Mouse (Mus musculus) inflammation-experienced regulatory T-cells, adult 6 months (primary cell): ENCODE results near the gene Dpm1. TPM values are rescaled to one million over a fixed set of nuclear protein-coding genes. Genes with fewer than 3 reads are reported as not detected.

Experiments
- ATAC-seq: one replicate; pipeline ENCODE4 v1.8.0; 2017
- polyA plus RNA-seq, 3 experiments: library from polyadenylated mRNA; unstranded; fragments of 100-300 nt; shearing (Covaris generic); gene quantifications; one replicate each; pipeline ENCODE4 v1.2.1; 2017

Gene Dpm1
- polyA plus RNA-seq, result 100 to 1,000 TPM in 2 of 3 experiments, 10 to 100 TPM in 1; 81.9 to 112 (median 110) TPM

DNA sequence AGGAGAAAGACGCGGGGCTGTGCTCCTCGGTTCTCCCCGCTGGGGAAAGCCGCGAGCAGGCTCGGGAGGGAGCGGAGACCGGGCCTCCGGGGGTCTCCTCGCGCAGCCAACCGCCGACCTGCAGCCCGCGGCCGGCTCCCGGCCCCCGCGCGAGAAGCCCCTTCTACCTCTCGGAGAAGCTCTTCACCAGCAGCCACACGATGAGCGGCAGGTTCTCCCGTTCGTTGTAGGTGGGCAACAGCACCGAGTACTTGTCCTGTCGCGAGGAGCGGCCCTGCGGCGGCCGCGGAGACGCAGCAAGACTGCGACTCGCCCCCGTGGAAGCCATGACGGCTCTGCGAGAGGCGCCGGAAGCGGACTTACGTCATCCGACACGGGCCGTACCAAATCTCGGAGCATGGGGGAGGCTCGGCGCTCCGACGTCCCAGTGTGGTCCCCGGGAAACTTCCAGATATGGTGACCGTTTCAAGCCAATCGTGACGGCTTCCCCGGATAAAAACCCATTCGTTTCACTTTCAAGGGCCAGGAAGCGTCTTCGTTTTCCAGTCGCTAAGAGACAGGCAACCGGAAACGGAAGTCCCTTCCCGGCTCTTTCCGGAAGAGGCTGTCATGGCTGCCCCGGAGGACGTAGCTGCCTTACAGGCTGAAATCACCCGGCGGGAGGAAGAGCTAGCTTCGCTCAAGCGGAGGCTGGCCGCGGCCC lies at the start of gene Dpm1, which contains the start of the genes Gm20716 and Mocs3:
Gene Dpm1 (minus strand): TSS at position 566 of the 703 bp plus-strand sequence.
Gene Gm20716 (minus strand): TSS at position 339 of the 703 bp plus-strand sequence.
Gene Mocs3 (plus strand): TSS at position 597 of the 703 bp plus-strand sequence.
- ATAC-seq, result peak; percentile 84

DNA sequence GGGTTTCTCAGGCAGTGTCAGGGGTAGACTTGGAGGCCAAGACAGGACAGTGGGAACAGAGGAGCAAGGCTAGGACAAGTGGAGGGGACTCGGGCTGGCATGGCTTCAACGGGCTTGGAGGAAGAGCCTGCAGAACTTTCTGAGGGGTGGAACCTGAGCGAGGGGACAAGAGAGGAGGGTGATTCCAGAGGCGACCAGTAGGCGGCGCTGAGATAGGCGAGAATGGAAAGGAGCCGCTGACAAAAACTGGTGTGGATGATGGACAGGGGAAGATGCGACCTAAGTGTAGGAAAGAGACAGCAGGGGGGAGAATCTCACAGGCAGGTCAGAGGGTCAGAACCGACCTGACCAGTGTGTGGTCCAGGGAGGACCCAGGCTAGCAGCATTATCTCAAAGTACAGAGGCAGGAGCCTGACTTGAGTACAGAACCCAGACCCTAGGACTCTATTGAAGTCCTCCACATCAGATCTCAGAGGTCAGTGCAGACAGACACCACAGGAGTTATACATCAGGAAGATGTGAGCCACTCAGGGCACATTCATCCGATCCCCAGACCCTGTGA lies 44.1 kb upstream of the Dpm1 start:
- no peak for ATAC-seq

DNA sequence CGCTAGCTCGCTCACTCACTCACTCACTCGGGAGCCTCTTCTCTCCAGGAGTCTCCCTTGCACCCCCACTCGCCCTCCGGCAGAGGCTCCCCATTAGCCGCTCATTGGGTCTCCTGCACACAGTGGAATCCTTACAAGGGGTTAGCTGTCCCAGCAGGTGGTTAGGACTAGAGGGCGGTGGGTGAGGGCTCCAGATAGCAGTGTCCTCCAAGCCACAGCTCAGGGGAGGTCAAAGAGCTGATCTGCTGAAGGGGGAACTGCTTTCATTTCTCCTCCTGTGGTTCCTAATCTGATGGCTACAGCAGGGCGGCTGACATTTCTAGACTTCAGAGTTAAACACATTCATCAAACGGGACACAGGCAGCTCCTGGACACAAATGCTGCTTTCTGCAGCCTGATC lies 43.0 kb upstream of the Dpm1 start:
- no peak for ATAC-seq

DNA sequence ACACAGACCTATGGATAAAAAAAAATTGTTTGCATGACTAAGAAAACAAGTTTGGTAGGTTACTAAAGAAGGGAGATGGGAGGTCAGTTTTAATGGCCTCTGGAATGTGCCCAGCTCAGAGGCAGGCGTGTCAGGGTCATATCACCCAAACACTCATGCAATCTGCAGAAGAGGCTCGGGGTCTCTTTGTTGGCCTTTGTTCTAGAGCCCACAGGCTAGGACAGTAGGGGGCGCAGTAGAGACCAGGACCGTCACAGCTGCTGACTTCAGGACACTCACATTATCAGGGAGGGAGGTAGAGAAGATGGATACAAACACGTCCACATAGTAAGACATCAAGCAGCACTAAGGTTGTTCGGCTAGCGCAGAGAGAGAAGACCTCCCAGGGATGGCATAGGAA lies 37.6 kb upstream of the Dpm1 start:
- no peak for ATAC-seq

DNA sequence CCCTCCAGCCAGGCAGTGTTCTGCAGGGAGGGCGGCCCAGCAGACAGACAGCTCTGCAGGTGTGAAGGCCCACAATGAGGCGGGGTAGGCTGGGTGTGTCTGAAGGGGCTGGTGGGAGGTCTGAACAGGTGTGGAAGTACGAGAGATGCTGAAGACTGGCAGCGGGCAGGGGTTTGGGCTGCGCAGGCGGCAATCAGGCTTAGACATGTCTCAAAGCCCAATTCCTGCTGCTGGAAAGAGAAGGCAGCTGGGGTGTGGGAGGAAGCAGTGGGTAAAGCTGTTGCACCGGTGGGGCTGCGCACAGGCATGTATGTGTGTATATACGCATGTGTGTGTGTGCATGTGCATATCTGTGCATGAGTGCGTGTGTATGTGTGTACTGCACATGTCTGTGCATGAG lies 30.5 kb upstream of the Dpm1 start:
- no peak for ATAC-seq

DNA sequence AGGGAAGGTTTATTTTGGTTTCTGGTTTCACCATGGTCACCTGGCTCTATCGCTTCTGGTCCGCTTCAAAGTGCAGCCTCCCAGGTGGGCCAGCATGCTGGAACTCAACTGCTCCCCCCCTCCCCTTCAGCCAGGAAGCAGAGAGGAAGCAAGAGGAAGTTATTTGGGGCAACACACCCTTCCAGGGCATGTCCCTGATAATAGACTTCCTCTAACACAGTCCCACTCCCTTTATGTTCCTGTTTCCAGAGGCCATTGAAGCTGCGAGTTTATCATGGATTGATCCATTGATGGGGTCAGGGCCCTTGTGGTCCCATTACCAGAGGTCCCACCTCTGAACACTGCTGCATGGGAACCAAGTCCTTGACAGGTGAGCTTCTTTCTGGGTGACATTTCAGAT lies 29.7 kb upstream of the Dpm1 start:
- no peak for ATAC-seq

DNA sequence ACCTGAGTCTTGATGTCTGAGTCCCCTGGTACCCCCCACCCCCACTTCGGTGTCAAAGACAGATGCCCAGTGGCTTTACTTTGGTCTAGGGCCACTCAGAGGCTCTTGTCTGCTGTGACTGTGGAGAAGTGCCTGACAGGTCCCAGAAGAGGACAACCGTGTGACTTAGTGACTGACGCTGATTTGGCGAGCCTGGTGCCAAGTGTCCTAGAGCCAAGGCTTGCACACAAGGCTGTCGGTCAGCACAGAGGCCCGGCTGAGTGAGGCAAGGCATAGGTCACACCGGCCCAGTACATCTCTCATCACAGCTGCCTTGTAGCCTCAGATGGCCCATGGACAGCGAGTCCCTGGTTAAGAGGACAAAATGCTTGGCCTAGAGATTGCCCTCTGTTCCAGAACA lies 28.7 kb upstream of the Dpm1 start:
- no peak for ATAC-seq

DNA sequence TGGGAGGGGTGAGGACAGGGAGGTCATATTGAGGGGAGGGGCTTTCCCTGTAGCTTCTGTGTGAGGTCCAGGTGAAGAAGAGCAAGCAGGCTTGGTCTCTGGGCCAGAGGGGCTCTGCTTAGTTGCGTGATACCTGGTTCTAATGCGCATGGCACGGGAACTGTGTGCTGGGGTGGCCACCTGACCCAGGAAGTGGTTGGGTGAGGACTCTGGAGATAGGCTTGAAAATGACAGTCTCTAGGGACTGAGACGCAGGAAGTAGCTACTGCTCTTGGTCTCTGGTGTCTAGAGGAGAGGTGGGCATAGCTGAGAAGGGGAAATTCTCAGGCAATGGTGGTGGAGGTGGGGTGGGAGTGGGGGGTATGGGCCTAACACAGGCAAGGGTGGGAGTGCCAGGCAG lies 26.8 kb upstream of the Dpm1 start:
- no peak for ATAC-seq

DNA sequence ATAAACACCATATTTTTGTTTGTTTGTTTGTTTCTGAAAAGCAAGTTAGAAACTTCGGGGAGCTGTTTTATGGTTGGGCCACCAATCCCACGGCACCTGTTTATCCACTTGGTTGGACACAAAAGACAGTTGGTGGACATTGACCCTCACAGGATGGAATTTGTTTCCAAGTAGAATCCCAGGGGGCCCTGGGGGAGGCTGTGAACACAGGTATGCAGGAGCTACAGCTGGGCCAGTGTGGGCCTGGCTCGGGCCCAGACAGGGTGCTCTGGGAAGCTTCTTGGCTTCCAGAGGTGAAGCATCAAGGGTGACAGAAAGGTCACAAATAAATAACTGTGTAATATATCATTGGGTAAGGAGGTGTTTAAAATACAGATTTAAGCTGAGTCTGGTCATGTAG lies 26.1 kb upstream of the Dpm1 start:
- ATAC-seq, result no peak

DNA sequence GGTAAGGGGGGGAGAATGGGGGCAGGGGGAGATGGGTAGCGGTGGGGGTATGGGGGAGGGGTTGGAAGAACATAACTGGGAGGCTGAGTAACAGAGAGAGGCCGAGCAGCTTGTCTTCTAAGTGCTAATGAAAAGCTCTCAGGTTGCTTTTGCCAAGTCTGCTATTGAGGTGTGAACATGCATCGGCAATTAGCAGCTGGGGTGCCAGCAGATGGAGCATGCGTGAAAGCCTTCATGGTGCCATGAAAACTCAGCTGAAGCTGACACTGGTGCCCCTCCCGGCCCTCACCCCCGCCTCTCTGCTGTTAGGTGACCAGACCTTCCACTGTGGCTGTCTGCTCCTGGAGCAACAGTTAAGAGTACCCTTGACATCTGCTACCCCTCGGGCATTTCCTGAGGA lies 23.4 kb upstream of the Dpm1 start:
- no peak for ATAC-seq

DNA sequence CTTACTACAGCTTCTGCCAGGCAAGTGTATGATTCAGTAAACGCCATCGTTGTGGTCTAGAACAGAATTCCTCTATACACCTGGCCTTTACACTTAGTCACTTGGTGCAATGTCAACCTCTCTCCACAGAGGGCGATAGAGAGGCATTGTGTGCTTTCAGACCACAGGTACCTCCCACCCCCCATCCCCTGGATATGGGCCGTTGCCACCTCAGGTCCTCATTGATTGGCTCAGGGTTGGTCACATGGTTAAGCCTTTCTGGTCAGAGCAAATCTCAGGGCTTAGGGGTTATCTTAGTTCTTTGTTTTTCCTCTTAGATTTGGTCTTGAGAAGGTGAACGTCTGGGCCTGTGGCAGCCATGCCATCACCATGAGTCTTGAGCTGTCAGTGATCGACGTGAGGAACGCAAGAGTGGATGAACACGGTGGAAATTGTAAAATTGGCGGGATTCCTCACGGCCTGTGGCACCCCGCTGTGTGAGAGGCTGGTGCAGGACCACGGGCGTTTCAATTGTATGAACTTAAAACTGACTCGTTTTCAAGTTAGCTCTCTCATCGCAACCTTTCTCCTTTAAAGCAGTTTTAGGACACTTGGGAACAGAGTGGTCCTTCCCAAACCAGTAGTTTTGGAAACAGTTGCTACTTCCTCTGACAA lies 22.4 kb upstream of the Dpm1 start:
- ATAC-seq, result no peak

DNA sequence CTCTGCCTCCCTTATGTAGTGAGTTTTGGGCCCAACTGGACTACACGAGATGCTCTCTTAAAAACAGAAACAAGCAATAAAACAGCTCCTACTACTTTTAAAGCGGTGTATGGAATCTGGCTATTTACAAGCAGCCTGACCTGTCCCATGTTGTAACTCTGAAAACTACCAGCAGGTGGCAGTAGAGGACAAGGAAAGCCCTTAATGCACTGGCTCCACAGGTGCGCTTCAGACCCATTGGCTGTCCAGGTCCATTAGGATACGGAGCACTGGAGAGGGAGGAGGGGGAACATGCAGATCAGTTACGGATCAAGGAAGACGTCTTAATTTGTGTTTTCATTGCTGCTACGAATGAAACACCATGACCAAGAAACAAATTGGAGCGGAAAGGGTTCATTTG lies 19.9 kb upstream of the Dpm1 start:
- peak; percentile 71 for ATAC-seq

DNA sequence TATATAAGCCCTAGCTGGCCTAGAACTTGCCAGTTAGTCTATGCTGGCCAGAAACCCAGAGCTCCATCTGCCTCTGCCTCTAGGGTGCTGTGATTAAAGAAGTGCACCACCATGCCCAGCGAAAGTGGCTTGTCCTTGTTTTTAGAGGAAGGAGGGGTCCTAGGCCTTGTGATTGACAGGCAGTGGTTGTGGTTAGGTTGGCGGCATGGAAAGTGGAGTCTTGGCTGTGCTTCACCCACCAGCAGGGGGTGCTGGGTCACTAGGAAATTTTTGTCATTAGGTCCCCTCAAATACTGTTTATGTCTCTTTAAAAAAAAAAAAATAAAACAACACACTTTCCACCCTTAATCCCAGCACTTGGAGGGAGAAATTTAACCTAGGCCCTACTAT lies 18.5 kb upstream of the Dpm1 start:
- ATAC-seq, result no peak

DNA sequence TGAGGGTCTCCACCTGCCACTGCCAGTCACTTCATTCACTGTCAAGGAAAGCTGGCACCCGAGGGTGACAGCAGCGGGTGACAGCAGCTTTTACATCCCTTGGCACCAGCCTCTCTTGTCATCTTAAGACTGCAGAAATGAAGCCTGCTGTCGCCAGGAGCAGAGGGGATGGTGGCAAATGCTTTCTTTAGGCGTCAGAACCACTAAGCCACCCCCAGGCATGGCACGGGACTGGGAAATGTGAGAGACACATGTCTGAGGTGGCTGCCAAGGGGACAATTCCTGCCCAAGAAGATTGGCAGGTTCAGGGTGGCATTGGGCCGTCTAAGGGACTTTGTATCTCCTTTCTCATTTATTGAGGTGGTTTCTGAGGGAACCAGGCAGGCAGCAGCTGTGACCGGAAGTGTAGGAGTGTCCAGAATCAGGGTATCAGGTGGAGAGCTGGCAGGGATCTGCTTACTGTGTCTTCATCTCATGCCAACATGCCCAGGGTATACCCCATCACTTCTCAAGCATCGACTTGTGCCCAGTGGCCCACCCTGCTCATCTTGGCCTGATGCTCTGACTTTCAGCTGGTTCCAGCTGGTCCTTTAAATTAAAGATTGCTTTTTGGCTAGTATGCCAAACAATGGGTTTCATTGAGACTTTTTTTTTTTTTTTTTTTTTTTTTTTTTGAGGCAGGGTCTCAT lies 17.9 kb upstream of the Dpm1 start:
- ATAC-seq, result no peak

DNA sequence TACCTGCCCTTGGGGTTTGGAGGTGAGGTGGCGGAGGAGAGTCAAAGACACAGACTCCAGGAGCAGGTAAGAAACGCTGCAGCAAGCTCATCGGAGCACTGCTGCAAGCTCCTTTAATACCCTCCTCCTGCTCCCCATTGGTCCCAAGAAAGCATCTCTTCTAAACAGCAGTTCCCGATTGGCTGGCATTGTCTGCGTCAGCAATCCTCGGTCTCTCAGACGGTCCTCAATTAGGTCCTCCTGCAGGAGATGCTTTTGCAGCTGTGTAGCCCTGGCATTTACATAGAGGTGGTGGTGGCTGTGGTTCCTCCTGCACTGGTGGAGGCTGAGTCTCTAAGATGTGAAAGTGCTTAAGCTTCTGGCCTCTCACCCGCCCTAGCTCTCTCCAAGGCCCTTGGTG lies 15.2 kb upstream of the Dpm1 start:
- ATAC-seq, result no peak

DNA sequence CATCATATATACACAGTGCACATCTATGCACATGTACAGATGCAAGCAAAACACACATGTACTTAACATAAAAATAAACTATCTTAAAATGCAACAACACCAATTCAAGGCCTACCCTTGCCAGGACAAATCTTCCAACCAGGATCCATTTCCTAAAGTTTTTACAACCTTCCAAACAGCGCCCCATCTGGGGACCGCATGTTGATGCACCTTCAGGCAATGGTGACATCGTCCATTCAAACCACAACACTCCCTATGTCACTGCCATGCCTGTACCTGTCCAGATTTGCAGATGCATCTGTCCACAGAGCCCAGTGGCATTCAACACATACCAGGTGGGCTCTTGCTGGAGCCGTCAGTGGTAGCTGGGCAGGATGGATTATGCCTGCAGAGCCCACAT lies 12.9 kb upstream of the Dpm1 start:
- ATAC-seq, result no peak

DNA sequence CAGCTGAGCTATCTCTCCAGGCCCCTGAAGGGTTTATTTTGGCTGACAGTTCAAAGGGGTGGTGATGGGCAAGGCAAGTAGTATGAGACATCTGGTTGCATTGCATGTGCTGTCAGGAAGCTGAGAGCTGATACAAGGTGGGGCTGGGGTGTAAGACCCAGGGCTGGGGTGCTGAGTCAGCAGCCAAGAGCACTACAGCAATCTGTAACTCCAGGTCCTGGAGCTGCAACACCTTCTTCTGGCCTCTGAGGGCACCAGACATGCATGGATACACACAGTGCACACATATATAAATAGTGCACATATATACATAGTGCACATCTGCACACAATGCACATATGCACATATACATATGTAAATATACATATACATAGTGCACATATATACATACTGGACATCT lies 12.4 kb upstream of the Dpm1 start:
- no peak for ATAC-seq

DNA sequence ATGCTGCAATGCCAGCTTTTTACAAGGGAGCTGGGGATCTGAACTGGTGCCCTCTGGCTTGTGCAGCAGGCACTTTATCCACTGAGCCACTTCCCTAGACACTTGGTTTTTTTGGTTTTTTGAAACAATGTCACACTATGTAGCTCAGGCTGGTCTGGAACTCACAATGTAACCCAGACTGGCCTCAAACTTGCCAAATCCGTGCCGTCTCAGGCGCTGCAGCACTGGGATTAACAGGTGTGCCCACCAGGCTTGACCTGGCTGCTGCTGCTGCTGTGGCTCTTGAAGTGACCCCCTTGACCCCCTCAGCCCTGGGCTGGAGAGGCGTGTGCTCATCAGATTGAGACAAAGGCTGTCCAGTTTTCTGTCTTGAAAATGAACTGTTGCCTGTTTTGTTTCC lies 7.9 kb upstream of the Dpm1 start:
- no peak for ATAC-seq

DNA sequence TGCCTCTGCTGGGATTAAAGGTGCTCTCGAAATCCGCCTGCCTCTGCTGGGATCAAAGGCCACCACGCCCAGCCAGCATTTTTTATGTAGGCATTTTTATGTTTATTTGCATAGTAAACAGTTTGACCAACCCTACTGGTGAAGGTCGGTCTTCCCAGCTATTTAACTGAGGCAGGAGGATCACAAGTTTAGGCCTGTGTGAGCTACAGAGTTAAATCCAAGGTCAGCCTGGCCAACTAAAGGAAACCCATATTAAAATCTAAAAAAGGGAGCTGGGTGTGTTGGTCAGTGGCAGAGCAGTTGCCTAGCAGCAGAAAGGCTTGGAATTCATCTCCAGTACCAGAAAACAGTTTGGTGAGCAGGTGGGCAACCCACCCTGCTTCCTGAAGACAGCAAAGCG lies 2.9 kb upstream of the Dpm1 start:
- ATAC-seq, result no peak

DNA sequence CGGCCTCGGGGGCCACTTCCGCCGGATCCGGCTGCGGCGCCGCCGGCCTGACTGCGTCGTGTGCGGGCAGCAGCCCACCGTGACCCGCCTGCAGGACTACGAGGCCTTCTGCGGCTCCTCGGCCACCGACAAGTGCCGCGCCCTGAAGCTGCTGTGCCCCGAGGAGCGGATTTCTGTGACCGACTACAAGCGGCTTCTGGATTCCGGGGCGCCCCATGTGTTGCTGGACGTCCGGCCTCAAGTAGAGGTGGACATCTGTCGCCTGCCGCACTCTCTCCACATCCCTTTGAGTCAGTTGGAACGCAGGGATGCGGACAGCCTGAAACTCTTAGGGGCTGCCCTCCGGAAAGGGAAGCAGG lies 1.1 kb upstream of the Dpm1 start:
- ATAC-seq, result no peak

DNA sequence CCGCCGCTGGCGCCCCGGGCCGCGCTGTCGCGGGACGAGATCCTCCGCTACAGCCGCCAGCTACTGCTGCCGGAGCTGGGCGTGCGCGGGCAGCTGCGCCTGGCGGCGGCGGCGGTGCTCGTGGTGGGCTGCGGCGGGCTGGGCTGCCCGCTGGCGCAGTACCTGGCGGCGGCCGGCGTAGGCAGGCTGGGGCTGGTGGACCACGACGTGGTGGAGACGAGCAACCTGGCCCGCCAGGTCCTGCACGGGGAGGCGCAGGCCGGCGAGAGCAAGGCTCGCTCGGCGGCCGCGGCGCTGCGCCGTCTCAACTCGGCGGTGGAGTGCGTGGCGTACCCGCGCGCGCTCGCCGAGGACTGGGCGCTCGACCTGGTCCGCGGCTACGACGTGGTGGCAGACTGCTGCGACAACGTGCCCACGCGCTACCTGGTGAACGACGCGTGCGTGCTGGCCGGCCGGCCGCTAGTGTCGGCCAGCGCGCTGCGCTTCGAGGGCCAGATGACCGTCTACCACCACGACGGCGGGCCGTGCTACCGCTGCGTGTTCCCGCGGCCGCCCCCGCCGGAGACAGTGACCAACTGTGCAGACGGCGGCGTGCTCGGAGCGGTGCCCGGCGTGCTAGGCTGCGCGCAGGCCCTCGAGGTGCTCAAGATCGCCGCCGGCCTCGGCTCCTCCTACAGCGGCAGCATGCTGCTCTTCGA lies 531 bp upstream of the Dpm1 start:
- ATAC-seq, result peak; percentile 44

DNA sequence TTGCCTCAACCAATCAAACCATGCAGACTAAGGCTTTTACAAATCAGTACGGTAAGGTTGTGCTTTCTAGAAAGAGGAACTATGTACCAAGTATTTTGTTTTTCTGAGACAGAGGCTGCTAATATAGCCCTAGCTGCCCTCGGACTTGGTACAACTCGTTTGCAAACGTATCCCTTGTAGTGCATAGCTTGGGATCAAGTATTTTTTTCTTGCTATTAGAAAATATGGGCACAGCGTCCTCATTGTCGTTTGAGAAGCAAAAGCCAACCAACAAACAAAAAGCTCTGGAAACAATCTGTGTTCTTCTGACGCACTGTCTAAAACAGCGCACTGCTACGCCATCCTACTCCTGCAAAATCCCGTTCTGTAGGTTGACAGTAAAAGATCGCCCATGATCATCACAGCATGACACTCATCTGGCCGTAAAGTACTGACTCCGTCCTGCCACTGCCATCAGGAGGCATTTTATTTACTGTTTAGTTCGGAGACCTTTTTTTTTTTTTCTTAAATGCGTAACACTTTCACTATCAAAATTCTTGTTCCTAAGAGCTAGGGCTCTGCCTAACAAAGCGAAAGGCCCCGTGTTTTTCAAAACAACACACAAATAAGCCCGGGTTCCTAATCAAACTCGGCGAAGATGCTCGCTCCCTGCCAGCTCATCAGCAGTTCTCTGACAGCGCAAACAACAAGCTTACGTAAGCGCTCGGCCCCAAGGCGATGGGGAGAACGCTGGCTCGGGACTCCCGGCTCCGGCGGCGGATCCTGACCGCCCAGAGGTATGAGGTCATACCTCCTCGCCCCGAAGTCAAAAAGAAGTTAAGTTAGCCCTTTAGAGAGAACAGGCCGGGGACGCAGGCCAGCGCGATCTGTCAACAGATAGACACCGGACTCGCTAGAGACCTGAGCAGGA lies 1.0 kb downstream of the Dpm1 start:
- ATAC-seq, result peak; percentile 28
